In genomic region chrX:11463955-11464511, GRCm38 (mm10) we compare ENCODE assay signal across 12 mouse cellular contexts.
"Had no signal": no experiment of that assay in that cellular context is flagged by ENCODE, and none has a peak within 500 bp of the region (broad histone marks: within the 10 kb centered on the region; RNA-seq: fewer than 3 reads in every experiment).

No protein-coding gene starts in this region.

- H3K36me3 ChIP-seq: limb, embryonic 13.5 days; midbrain, embryonic 10.5 days; neural tube, embryonic 15.5 days had no signal

- H3K9me3 ChIP-seq: limb, embryonic 13.5 days; midbrain, embryonic 10.5 days; neural tube, embryonic 15.5 days had no signal

- H3K4me1 ChIP-seq: midbrain, embryonic 10.5 days; neural tube, embryonic 15.5 days had no signal

- H3K4me3 ChIP-seq: limb, embryonic 13.5 days; midbrain, embryonic 10.5 days; myocyte; neural tube, embryonic 15.5 days had no signal

- H3K27ac ChIP-seq: limb, embryonic 13.5 days; liver, embryonic 14.5 days; midbrain, embryonic 10.5 days; neural tube, embryonic 15.5 days; stomach, postnatal 0 days had no signal

- H3K9ac ChIP-seq: limb, embryonic 13.5 days; liver, embryonic 14.5 days; neural tube, embryonic 15.5 days had no signal

- DNase-seq: left cerebral cortex, postnatal 4 days; lung, adult 18-20 months; midbrain, embryonic 14.5 days; right cerebral cortex, postnatal 14 days; thymus, postnatal 4 days had no signal

- H3K27me3 ChIP-seq: neural tube, embryonic 15.5 days had no signal

- ATAC-seq: intestine, embryonic 16.5 days had no signal

- H3K4me2 ChIP-seq: limb, embryonic 13.5 days; neural tube, embryonic 15.5 days had no signal
